Mouse (Mus musculus) layer of hippocampus, adult 9-10 months (tissue): ENCODE data around the gene Cdkn2a.

Experiments used
- DNase-seq: peaks from one replicate; pipeline ENCODE4 v3.0.0; 2022; ENCODE audit warnings: low spot score

The Cdkn2a gene

DNA sequence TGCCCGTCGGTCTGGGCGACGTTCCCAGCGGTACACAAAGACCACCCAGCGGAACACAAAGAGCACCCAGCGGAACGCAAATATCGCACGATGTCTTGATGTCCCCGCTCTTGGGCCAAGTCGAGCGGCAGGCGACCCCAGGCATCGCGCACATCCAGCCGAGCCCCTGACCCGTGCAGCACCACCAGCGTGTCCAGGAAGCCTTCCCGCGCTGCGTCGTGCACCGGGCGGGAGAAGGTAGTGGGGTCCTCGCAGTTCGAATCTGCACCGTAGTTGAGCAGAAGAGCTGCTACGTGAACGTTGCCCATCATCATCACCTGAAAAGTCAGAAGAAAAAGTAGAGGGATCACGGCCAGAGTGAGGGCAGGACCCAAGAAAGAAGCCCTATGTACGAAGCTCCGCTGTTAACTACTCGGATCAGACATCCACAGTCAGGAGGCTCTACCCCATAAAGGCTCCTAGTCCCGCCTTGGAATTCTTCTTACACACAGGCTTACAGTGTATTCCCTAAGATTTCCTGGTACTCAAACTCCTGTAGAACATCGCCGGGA is 17.7 kb downstream of the Cdkn2a start:
- DNase-seq: no peak

DNA sequence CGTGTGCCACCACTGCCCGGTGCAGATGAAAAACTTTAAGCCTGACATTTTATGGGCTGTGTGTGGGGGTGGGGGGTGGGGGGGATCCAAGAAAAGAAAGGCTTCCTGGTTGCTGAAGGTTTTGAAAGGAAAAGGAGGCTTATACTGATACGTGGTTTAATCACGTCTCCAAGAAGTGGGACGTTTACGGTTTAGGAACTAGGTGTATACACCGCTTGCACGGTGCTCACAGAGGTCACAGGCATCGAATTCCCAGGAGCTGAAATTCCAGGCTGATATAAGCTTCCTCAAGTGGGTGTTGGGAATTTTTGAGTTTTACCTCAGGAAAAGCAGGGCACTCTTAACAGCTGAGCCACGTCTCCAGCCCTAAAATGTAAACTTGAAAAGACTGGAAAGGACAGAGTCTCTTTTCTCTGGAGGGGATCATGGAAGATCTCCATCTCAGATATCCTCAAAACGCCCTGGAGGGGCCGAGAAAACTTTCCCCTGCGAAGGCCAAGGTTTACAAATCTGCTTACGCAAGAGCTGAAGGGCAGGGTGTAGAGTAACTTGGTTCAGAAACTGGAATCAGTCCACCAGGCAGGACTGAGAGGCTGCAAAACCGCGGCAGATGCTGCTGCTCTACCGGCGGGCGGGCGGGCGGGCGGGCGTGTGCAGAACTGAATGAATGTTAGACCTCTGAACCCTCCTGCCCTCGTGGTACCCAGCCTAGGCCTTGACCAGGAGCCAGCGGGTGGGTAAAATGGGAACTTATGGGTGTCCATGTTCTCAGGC is 18.5 kb downstream of the Cdkn2a start:
- no peak for DNase-seq

DNA sequence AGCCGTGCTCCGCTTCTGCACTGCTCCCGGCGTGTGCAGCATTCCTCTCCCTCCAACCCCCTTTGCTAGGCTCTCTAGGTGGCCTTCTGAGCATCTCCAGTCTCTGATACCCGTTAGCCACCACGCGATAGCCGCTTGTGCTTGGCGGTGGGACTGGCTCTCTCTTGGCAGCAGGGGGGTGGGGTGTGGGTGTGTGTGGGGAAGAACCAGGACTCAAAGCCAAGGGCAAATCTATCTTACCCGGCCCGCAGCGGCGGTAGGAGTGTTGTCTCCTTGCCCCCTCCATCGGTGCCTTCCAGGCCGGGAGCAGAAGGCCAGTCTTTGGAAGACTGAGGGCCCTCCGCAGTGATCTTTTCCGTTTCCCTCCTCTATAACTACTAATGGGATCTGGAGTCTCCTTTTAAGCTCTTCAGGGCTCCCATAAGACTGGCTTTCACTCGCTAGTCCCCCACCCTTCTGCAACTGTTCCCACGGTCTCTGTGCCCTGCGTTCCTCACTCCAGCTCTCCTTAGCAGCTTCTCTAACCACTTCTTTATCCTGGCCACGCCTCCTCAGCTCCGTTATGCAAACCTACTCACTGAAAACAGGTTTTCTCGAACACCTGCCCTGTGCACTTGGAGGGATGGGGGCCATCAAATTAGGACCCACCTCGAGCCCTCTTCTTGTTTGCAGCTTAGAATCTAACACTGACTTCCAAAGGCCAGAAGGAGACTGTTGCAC is 19.5 kb downstream of the Cdkn2a start:
- no peak for DNase-seq

DNA sequence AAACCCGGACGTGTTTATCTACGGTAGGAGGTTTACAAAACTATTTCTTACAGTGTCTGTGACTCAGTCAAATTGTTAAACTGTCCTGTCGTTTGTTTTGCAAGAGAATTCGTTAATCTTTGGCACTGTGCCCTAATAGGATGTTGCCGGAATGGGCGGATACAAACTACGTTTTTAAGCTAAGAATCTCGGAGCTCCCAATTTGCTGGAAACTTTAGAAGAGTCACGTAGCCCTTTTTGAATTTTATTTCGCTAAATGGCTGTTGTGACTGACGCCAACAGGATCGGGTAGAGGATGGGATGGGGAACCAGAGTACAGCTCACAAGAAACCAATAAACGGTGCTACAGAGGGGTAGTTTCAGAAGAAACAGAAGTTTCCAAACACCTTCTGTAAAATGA is 20.4 kb downstream of the Cdkn2a start:
- DNase-seq: no peak

DNA sequence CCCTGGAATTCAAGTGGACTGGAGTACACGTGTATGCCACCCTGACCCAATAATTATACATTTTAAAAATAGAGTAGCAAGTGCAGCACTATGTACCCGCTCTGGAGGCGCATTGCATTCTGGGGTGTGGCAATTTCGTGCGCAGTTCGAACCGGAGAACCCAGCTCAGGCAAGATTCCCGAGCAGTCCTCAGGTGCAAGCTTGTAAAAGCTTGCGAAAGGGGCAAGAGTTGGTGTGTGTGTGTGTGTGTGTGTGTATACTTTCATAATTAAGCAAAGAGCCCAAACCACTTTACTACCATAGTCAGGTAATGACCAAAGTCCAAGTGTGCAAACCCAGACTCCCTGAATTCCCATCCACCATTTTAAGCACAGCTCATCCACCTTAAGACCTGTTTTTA is 20.9 kb downstream of the Cdkn2a start:
- DNase-seq: no peak

DNA sequence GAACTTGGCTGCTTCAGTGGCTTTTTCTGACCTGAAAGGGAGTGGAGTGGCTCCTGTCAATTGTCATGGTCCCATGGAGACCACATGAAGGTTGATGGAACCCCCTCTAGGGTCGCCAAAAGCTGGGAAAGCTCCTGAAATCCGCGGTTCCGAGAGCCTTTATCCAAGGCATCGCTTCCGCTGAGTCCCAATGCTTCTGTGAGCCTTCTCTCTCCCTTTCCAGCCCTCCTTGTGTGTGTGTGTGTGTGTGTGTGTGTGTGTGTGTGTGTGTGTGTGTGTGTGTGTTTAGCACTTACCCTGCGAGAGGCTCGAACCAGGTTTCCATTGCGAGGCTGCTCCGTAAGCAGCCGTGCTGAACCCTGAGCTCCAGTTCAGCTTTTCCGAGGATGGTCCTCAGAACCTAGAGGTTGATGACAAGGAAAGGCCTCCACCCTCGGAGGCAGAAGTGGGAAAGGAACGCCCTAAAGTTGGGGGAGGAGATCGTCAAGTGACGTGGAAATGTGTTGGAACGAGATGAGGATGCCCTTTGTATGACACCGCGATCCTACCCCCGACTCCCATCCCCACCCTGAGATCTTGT is 21.4 kb downstream of the Cdkn2a start:
- DNase-seq: no peak

DNA sequence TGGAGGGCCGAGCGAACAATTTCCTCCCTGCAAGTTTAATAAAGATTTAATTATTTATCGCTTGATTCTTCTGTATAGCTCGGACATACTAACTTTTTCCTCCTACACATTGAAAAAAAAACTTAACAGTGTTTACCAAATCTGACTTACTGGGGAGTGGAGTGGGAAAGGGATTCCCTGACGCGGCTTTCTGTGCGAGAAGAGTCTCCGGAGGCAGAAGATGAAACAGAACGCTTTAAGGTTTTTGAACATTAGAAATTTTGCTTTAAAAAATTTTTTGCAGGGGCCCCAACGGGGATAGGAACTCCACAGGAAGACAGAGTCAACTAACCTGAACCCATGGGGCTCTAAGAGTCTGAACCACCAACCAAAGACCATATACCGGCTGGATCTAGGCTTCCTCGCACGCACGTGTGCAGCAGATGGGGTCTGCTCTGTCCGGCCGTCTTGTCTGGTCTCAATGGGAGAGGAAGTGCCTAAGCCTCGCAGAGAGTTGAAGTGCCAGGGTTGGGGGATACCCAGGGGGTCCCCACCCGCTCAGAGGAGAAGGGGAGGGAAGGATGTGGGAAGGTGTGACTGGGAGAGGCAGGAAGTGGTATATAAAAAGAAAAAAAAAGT is 22.2 kb downstream of the Cdkn2a start:
- no peak for DNase-seq

DNA sequence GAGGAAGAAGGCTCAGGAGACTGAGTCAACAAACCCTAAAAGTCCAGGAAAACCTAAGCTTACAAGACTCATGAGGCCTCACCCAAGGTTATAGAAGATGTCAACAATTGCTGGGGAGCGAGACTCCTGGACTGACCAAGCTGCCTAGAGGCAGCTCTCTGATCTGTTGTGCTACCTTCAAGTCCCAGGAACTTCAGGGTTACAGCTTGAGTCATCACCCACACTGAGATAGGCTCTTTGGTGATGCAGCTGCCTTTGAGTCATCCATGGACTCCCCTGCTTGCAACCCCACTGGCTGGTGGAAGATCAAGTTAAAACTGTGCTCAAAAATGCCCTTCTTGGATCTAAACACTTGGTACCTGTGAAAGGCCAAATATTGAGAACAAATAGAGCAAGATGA is 36.7 kb downstream of the Cdkn2a start:
- DNase-seq: no peak

DNA sequence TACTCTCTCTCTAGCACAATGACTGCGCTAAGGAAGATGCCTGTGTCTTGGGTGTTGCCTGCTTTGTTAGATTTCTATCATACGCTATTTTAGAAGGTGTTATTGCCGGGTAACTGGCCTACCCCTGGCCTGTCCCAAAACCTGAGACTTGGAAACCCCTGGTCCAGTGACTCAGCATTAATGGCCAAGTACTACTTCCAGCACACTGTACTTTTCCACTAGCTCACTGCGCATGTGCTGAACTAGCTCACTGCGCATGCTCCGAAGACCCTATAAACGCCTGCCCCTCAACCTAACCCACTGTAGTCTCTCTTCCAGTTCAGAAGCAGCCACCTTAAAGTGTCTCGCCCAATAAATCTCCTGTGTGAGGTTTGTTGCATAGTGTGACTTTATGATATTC is 60.0 kb downstream of the Cdkn2a start:
- DNase-seq: no peak
